Mouse (Mus musculus): ENCODE measurements at regions not wholly inside any gene's neighbourhood (a gene's known extent, or its start where the extent isn't known, plus 50 kb on each side); places are given as distances from the start of the nearest gene placed in this dataset.
A peak's percentile ranks its signal among the peaks of the same experiment; 100 is the strongest.

DNA sequence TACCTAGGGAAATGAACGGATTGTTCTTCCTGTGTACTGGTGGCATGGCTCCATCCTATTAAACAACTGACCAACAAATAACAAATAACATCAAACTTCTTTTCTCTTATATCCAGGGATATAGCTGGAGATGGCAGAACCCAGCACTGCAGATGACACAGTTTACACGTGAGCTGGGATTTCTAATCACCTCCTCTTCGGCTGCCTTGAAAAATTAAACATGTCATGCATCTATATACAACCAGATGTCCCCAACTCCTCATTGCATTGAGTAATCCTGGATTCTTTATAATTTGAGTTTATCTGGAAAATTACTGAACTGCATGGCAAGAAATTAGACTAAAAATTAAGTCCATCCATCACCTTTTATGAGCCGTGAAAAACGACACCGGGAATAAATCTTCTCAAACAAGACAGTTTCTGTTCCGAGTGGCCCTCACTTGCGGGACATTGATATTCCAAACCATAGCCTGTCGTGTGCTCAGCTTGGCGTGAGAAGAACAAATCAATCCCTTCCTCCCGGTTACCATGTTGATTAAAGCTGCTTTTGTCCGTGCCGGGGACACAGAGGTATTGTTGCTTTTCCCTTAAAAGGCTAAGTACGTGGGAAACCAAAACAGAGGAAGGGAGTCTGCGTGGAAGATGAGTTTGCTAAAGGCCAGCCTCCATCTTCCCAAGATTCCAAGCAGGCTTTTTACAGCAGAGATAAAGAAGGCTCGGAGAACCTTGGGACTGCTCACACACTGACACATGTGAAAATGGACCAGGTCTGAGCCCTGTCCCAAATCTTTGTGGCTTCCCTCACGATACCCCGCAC lies 92.8 kb upstream of the Spon1 start:
- Histone ChIP-seq H3K9me3 (peaks cover 7% of the 10 kb centered on the region; the same call in 1 of the 2 replicates), H3K4me2 (no peak overlapping the region), H3K4me3 (no peak overlapping the region), H3K27ac (replicated peaks) (no peak overlapping the region), H3K36me3 (no peaks in the 10 kb centered on the region), H3K4me1 (no peaks in the 10 kb centered on the region), H3K9ac (no peak overlapping the region), H3K27me3 (replicated peaks) (no peaks in the 10 kb centered on the region)
- 72% methylated on average over 18 of the region's 18 CpGs for WGBS
- ATAC-seq (ENCODE audit: extremely low read depth, insufficient number of reproducible peaks, low FRiP score, low TSS enrichment), result no peak

DNA sequence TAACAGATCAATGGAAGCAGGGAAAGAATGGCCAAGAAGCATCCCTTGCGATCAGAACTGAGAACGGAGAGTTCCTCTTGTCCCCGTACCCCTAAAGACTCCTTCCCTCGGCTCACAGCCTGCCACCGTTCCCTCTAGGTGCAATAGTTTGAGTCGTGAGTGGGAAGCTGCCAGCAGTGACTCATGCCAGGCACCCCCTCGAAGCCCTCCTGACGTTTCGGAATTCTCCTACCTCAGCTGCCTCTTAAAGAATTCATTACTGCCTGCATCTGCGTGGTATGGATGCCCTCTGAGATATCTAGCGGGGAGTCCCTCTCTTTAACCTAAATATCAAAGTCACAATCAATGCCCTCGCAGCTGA lies 92.2 kb upstream of the Spon1 start:
- no peaks in the 10 kb centered on the region for H3K27me3 ChIP-seq (replicated peaks)
- no peak overlapping the region for H3K4me2 ChIP-seq
- H3K9ac ChIP-seq, result no peak overlapping the region
- H3K4me3 ChIP-seq, result no peak overlapping the region
- H3K27ac ChIP-seq (replicated peaks), result no peak overlapping the region
- ATAC-seq (ENCODE audit: extremely low read depth, insufficient number of reproducible peaks, low FRiP score, low TSS enrichment), result no peak
- peaks cover 7% of the 10 kb centered on the region; the same call in 1 of the 2 replicates for H3K9me3 ChIP-seq
- H3K36me3 ChIP-seq, result no peaks in the 10 kb centered on the region
- H3K4me1 ChIP-seq, result no peaks in the 10 kb centered on the region
- 64% methylated on average over 12 of the region's 12 CpGs for WGBS

DNA sequence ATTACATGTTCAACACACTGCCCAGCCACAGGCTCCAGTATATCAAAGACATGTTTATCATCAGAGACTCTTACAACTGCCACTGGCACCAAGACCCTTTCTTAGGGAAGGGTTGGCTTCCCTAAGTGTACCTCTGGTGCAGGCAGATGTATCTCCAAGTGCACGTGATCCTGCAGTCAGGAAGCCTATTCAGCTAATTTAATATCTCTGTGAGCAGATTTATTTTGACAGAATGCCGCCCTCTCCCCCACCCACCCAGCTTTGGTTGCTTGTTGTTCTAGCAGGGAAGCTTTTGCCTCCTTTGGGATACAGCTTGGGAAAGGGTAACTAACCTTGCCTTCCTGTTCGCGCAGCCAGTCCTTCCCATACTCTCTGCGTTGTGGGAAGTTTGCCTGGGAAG lies 83.5 kb upstream of the Spon1 start:
- WGBS, result 69% methylated on average over 5 of the region's 5 CpGs
- ATAC-seq (ENCODE audit: extremely low read depth, insufficient number of reproducible peaks, low FRiP score, low TSS enrichment), result no peak
- no peak overlapping the region for H3K4me2 ChIP-seq

DNA sequence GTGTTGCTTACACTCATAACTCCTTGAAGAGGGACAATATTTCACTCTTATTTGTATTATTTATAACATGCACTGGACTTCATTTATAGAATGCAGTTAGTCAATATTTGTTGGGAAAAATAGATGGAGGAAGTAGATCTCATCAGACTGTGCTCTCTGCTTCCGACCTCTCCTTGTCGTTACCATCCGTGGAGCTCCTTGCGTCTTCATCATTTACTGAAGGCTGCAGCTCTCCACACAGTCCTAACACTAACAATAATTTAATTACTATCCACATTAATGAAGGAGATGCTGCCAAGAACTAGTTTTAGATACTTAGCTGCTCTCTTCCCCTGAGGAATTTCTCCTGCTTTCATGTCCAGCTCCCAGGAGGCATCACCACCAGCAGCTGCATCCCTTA lies 80.4 kb upstream of the Spon1 start:
- no peak for ATAC-seq (ENCODE audit: extremely low read depth, insufficient number of reproducible peaks, low FRiP score, low TSS enrichment)
- no peaks in the 10 kb centered on the region for H3K36me3 ChIP-seq
- WGBS, result 86% methylated on average over 4 of the region's 4 CpGs
- no peak overlapping the region for H3K4me3 ChIP-seq
- no peak overlapping the region for H3K27ac ChIP-seq (replicated peaks)
- H3K4me2 ChIP-seq, result no peak overlapping the region
- no peaks in the 10 kb centered on the region for H3K9me3 ChIP-seq
- peaks cover 14% of the 10 kb centered on the region for H3K4me1 ChIP-seq
- H3K9ac ChIP-seq, result no peak overlapping the region
- no peaks in the 10 kb centered on the region for H3K27me3 ChIP-seq (replicated peaks)

More for the DNA sequence above, 83.5 kb upstream of the Spon1 start:
- H3K9me3 ChIP-seq, result peaks cover under 1% of the 10 kb centered on the region; the same call in 1 of the 2 replicates
- H3K27me3 ChIP-seq (replicated peaks), result no peaks in the 10 kb centered on the region
- H3K9ac ChIP-seq, result no peak overlapping the region
- H3K36me3 ChIP-seq, result no peaks in the 10 kb centered on the region
- H3K4me3 ChIP-seq, result no peak overlapping the region
- H3K27ac ChIP-seq (replicated peaks), result no peak overlapping the region
- H3K4me1 ChIP-seq, result no peaks in the 10 kb centered on the region

DNA sequence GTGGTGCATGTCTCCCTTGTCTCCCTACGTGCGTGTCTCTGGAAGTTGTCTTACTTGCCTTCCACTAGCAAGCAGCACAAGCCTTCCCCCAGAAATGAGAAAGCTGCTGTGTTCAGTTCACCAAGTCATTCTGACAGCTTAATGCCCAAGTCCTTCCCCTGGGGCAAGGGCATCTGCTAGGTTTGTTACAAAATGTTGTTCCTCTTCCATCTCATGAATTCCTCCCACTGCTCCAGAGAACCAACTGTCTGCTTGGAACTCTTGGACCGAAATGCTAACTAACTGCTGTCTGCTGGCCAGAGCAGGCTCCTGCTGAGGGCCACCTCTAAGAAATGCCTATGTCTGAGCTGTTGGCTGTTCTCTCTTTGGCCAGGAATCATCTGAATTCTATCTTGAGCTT lies 79.3 kb upstream of the Spon1 start:
- Histone ChIP-seq H3K27ac (replicated peaks) (no peak overlapping the region), H3K4me3 (no peak overlapping the region), H3K36me3 (no peaks in the 10 kb centered on the region), H3K27me3 (replicated peaks) (no peaks in the 10 kb centered on the region), H3K9ac (no peak overlapping the region), H3K9me3 (no peaks in the 10 kb centered on the region), H3K4me2 (no peak overlapping the region), H3K4me1 (peaks cover 22% of the 10 kb centered on the region)
- ATAC-seq (ENCODE audit: extremely low read depth, insufficient number of reproducible peaks, low FRiP score, low TSS enrichment), result no peak
- WGBS, result 71% methylated on average over 3 of the region's 3 CpGs

DNA sequence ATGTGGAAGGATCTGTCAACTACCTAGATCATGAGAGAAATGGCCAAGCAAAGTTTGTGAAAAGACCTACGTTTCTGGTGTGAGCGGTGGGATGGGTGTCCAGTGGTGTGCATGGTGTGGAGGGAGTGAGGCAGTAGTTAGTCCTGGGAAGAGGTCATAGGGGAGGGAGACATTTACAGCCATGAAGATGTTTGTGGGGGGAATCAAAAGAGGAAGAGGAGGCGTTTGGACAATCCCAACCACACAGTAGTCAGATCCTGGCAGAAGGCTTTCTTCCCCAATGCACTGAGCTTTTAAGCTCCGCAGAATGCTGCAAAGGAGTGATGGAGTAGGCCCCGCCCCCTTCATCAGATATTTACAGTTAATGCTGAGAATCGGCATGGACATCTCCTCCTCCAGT lies 78.2 kb upstream of the Spon1 start:
- 63% methylated on average over 6 of the region's 6 CpGs for WGBS
- Histone ChIP-seq H3K9ac (no peak overlapping the region), H3K4me1 (peaks cover 27% of the 10 kb centered on the region), H3K9me3 (no peaks in the 10 kb centered on the region), H3K4me3 (no peak overlapping the region), H3K27ac (replicated peaks) (no peak overlapping the region), H3K27me3 (replicated peaks) (no peaks in the 10 kb centered on the region), H3K4me2 (no peak overlapping the region), H3K36me3 (no peaks in the 10 kb centered on the region)
- no peak for ATAC-seq (ENCODE audit: extremely low read depth, insufficient number of reproducible peaks, low FRiP score, low TSS enrichment)

DNA sequence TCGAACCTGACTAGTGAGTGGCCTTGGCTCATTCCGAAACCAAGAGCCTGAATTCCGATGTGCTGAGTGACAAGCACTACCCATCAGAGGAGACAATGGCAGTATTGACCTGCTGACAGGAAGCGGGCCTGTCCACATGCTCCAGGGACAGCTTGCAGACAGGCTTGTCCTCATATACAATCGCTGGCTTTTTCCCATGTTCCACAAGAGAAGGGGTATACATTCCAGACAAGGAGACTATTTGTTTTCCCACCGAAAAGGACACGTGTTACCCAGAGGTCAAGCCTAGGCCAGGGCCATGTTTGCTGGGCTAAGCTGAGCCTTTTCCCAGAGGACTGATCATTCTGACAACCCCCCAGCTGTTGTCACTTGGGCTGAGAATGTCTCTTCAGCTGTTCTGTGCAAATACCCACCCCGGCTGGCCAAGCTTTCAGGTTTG lies 77.5 kb upstream of the Spon1 start:
- H3K27ac ChIP-seq (replicated peaks), result peak overlapping the region; percentile 0
- no peaks in the 10 kb centered on the region for H3K9me3 ChIP-seq
- peaks cover 27% of the 10 kb centered on the region for H3K4me1 ChIP-seq
- no peak overlapping the region for H3K9ac ChIP-seq
- ATAC-seq (ENCODE audit: extremely low read depth, insufficient number of reproducible peaks, low FRiP score, low TSS enrichment), result no peak
- H3K27me3 ChIP-seq (replicated peaks), result no peaks in the 10 kb centered on the region
- 23% methylated on average over 8 of the region's 8 CpGs for WGBS
- no peak overlapping the region; the same call in 1 of the 2 replicates for H3K4me2 ChIP-seq
- H3K4me3 ChIP-seq, result no peak overlapping the region
- no peaks in the 10 kb centered on the region for H3K36me3 ChIP-seq

DNA sequence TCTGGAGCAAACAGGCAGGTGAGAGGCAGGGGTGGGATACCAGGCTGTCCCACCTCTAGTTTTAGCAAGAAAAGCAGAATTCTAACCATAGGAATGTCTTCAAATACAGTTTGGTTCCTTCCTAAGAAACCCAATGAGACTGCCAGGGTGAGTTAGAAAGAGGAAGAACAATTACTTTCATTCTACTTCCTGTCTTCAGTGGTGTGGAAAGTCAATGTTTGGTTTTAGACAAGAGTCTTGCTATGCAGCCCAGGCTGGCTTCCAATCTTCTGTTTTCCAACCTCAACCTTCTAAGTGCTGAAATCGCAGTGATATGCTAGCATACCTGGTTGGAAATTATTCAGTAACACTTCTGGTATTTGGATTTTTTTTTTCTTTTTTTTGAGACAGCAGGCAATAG lies 77.1 kb upstream of the Spon1 start:
- WGBS, result 62% methylated on average over 1 of the region's 1 CpGs
- Histone ChIP-seq H3K9ac (no peak overlapping the region), H3K4me2 (no peak overlapping the region), H3K9me3 (no peaks in the 10 kb centered on the region), H3K27me3 (replicated peaks) (no peaks in the 10 kb centered on the region), H3K4me1 (peaks cover 27% of the 10 kb centered on the region), H3K27ac (replicated peaks) (peak overlapping the region; percentile 0), H3K36me3 (no peaks in the 10 kb centered on the region), H3K4me3 (no peak overlapping the region)
- ATAC-seq (ENCODE audit: extremely low read depth, insufficient number of reproducible peaks, low FRiP score, low TSS enrichment), result no peak

DNA sequence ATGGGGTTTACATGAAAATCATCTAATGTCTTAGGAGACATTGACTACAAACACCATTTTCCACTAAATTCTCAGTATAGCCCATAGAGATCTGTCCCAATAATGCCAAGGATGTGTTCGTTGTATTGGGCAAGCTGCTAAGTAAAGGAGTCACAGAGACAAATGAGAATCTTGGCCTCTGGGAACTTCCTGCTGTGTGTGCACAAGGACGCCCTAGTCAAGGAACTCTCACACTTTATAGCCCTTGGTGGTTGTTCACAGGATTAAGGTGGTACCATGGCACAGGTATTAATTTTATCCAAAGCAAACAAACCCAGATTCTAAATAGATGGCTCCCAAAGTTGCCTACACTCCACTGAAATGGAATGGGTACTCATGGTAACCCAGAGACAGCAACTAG lies 76.7 kb upstream of the Spon1 start:
- Histone ChIP-seq H3K27ac (replicated peaks) (no peak overlapping the region), H3K4me3 (no peak overlapping the region), H3K9me3 (no peaks in the 10 kb centered on the region), H3K36me3 (no peaks in the 10 kb centered on the region), H3K27me3 (replicated peaks) (no peaks in the 10 kb centered on the region), H3K9ac (no peak overlapping the region), H3K4me1 (peaks cover 30% of the 10 kb centered on the region), H3K4me2 (no peak overlapping the region)
- 63% methylated on average over 2 of the region's 2 CpGs for WGBS
- no peak for ATAC-seq (ENCODE audit: extremely low read depth, insufficient number of reproducible peaks, low FRiP score, low TSS enrichment)

DNA sequence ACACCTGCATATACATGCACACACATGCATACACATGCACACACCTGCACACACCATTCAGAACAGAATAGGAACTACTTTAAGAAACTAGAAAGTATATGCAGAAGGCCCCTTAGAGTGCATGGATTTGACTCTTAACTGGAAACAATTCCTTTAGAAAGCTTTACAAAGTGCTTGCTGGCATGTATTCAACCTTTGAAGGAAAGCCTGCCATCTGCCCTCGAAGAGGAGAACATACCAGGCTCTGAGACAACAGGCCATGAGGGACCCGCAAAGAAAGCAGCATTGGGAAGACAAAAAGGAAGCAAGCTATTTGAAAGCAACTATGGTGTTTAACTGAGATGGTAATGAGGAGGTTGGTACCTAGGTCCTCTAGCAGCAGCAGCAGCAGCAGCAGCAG lies 74.0 kb upstream of the Spon1 start:
- peaks cover 30% of the 10 kb centered on the region for H3K4me1 ChIP-seq
- no peak overlapping the region for H3K4me3 ChIP-seq
- H3K27ac ChIP-seq (replicated peaks), result no peak overlapping the region
- no peaks in the 10 kb centered on the region for H3K36me3 ChIP-seq
- no peaks in the 10 kb centered on the region for H3K9me3 ChIP-seq
- no peak overlapping the region for H3K4me2 ChIP-seq
- H3K27me3 ChIP-seq (replicated peaks), result no peaks in the 10 kb centered on the region; the same call in 1 of the 2 replicates
- ATAC-seq (ENCODE audit: extremely low read depth, insufficient number of reproducible peaks, low FRiP score, low TSS enrichment), result no peak
- WGBS, result 41% methylated on average over 2 of the region's 2 CpGs
- H3K9ac ChIP-seq, result no peak overlapping the region

DNA sequence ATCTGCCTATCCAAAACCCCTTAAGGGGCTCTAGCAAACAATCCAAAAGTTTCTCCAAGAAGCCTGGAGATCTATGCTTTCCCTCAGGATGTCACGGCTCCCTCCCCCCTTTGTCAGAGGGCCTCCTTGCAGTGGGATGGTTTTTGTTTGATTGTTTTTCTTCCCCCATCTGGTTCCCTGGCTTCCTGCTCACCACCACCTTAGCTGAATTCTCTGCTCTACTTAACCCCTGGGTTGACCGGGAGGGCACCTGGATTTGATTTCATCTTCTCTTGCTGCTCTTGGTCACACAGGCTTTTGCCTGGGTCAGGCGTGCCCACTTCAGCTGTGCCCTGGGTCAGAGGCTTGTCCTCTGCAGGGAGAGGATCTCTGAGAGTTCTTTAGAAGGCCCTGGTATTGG lies 72.3 kb upstream of the Spon1 start:
- 50% methylated on average over 3 of the region's 3 CpGs for WGBS
- Histone ChIP-seq H3K27ac (replicated peaks) (no peak overlapping the region), H3K4me1 (peaks cover 21% of the 10 kb centered on the region), H3K9ac (no peak overlapping the region), H3K36me3 (no peaks in the 10 kb centered on the region), H3K27me3 (replicated peaks) (no peaks in the 10 kb centered on the region; the same call in 1 of the 2 replicates), H3K9me3 (no peaks in the 10 kb centered on the region), H3K4me3 (no peak overlapping the region), H3K4me2 (no peak overlapping the region)
- no peak for ATAC-seq (ENCODE audit: extremely low read depth, insufficient number of reproducible peaks, low FRiP score, low TSS enrichment)

DNA sequence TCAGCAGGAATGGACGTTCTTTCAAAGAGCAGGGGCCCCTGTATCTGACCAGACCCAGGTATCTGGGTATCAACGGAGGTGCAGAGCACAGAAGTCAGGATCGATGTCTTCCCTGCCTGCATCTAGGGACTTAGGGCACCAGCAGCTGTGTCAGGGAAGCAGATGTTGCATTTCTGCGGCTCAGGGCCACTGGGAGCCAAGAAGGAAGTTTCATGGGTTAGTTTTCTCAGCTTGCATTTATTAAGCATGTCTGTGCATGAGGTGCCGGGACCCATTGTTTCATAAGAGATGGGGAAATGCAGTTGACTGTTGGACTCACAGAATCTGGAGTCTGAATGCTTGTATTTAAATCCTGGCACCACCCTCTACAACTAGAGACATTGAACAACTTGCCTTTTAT lies 71.3 kb upstream of the Spon1 start:
- WGBS, result 65% methylated on average over 5 of the region's 5 CpGs
- H3K4me1 ChIP-seq, result peaks cover 17% of the 10 kb centered on the region
- H3K36me3 ChIP-seq, result no peaks in the 10 kb centered on the region
- H3K27me3 ChIP-seq (replicated peaks), result no peaks in the 10 kb centered on the region; the same call in 1 of the 2 replicates
- H3K27ac ChIP-seq (replicated peaks), result no peak overlapping the region
- H3K9ac ChIP-seq, result no peak overlapping the region
- H3K4me3 ChIP-seq, result no peak overlapping the region
- H3K9me3 ChIP-seq, result no peaks in the 10 kb centered on the region
- ATAC-seq (ENCODE audit: extremely low read depth, insufficient number of reproducible peaks, low FRiP score, low TSS enrichment), result no peak
- H3K4me2 ChIP-seq, result no peak overlapping the region
